Mouse (Mus musculus): ENCODE measurements at regions not wholly inside any gene's neighbourhood (a gene's known extent, or its start where the extent isn't known, plus 50 kb on each side); places are given as distances from the start of the nearest gene placed in this dataset.

GRCm38 (mm10) chr16:95893534-95894290 is 97.0 kb downstream of the Psmg1 start:
- no peak for DNase-seq (ENCODE audit: low spot score in 2 of 2)
- intact Hi-C loops (cut with DNase I), result no loop called here

GRCm38 (mm10) chr16:95892356-95892755 is 98.4 kb downstream of the Psmg1 start:
- intact Hi-C loops (cut with DNase I), result no loop called here
- no peak for DNase-seq (ENCODE audit: low spot score in 2 of 2)

GRCm38 (mm10) chr16:95886131-95886530 is 104.6 kb downstream of the Psmg1 start:
- DNase-seq (ENCODE audit: low spot score in 2 of 2), result no peak
- intact Hi-C loops (cut with DNase I), result no loop called here

- DNase-seq (ENCODE audit: low spot score in 2 of 2), result no peak
- intact Hi-C loops (cut with DNase I), result no loop called here
Measured at GRCm38 (mm10) chr16:95873297-95873696, 117.5 kb downstream of the Psmg1 start.

GRCm38 (mm10) chr16:95872436-95872835 is 118.3 kb downstream of the Psmg1 start:
- intact Hi-C loops (cut with DNase I), result no loop called here
- no peak for DNase-seq (ENCODE audit: low spot score in 2 of 2)

GRCm38 (mm10) chr16:95870291-95870690 is 120.5 kb downstream of the Psmg1 start:
- no peak for DNase-seq (ENCODE audit: low spot score in 2 of 2)
- intact Hi-C loops (cut with DNase I), result no loop called here

- intact Hi-C loops (cut with DNase I), result no loop called here
- no peak for DNase-seq (ENCODE audit: low spot score in 2 of 2)
Measured at GRCm38 (mm10) chr16:95869501-95869900, 121.3 kb downstream of the Psmg1 start.

GRCm38 (mm10) chr16:95868896-95869295 is 121.9 kb downstream of the Psmg1 start:
- intact Hi-C loops (cut with DNase I), result no loop called here
- no peak for DNase-seq (ENCODE audit: low spot score in 2 of 2)

- no peak for DNase-seq (ENCODE audit: low spot score in 2 of 2)
- intact Hi-C loops (cut with DNase I), result no loop called here
Measured at GRCm38 (mm10) chr16:95867516-95867915, 123.2 kb downstream of the Psmg1 start.

- DNase-seq (ENCODE audit: low spot score in 2 of 2), result no peak
- intact Hi-C loops (cut with DNase I), result no loop called here
Measured at GRCm38 (mm10) chr16:95866866-95867420, 123.8 kb downstream of the Psmg1 start.

- intact Hi-C loops (cut with DNase I), result no loop called here
- DNase-seq (ENCODE audit: low spot score in 2 of 2), result no peak
Measured at GRCm38 (mm10) chr16:95865603-95866002, 125.2 kb downstream of the Psmg1 start.

- intact Hi-C loops (cut with DNase I), result no loop called here
- no peak for DNase-seq (ENCODE audit: low spot score in 2 of 2)
Measured at GRCm38 (mm10) chr16:95864646-95865045, 126.1 kb downstream of the Psmg1 start.

- intact Hi-C loops (cut with DNase I), result no loop called here
- DNase-seq (ENCODE audit: low spot score in 2 of 2), result no peak
Measured at GRCm38 (mm10) chr16:95864106-95864505, 126.7 kb downstream of the Psmg1 start.

- intact Hi-C loops (cut with DNase I), result no loop called here
- DNase-seq (ENCODE audit: low spot score in 2 of 2), result no peak
Measured at GRCm38 (mm10) chr16:95863565-95863964, 127.2 kb downstream of the Psmg1 start.

- DNase-seq (ENCODE audit: low spot score in 2 of 2), result no peak
- intact Hi-C loops (cut with DNase I), result no loop called here
Measured at GRCm38 (mm10) chr16:95862621-95863020, 128.1 kb downstream of the Psmg1 start.

GRCm38 (mm10) chr16:95861231-95861690 is 129.5 kb downstream of the Psmg1 start:
- DNase-seq (ENCODE audit: low spot score in 2 of 2), result no peak
- intact Hi-C loops (cut with DNase I), result no loop called here

GRCm38 (mm10) chr16:95860810-95861209 is 129.9 kb downstream of the Psmg1 start:
- no peak for DNase-seq (ENCODE audit: low spot score in 2 of 2)
- intact Hi-C loops (cut with DNase I), result no loop called here

- no peak for DNase-seq (ENCODE audit: low spot score in 2 of 2)
- intact Hi-C loops (cut with DNase I), result no loop called here
Measured at GRCm38 (mm10) chr16:95860111-95860510, 130.6 kb downstream of the Psmg1 start.

GRCm38 (mm10) chr16:95857403-95857802 is 133.4 kb downstream of the Psmg1 start:
- intact Hi-C loops (cut with DNase I), result no loop called here
- DNase-seq (ENCODE audit: low spot score in 2 of 2), result no peak

GRCm38 (mm10) chr16:95855230-95855629 is 135.5 kb downstream of the Psmg1 start:
- intact Hi-C loops (cut with DNase I), result no loop called here
- no peak for DNase-seq (ENCODE audit: low spot score in 2 of 2)

- DNase-seq (ENCODE audit: low spot score in 2 of 2), result no peak
- intact Hi-C loops (cut with DNase I), result no loop called here
Measured at GRCm38 (mm10) chr16:95851907-95852306, 138.9 kb downstream of the Psmg1 start.
